Mouse (Mus musculus) bone marrow macrophage, adult 2 months (primary cell): ENCODE results near the gene Got1.

ENCODE experiments used
- CTCF ChIP-seq: IDR thresholded peaks from 2 replicates; pipeline ENCODE4 v1.5.1; 2012; ENCODE audit warnings: low read depth, mild to moderate bottlenecking, low read length, moderate library complexity
- POLR2A ChIP-seq: IDR thresholded peaks from 2 replicates; pipeline ENCODE4 v1.6.1; 2012; ENCODE audit warnings: mild to moderate bottlenecking, low read depth, low read length, borderline replicate concordance

- no peak for TF ChIP-seq CTCF
- TF ChIP-seq POLR2A: no peak
These were observed 45.0 kb downstream of the Got1 start for GRCm38 (mm10) chr19:43479431-43479830.
